Mouse (Mus musculus): ENCODE data around the gene Cela1.

Gene Cela1

DNA sequence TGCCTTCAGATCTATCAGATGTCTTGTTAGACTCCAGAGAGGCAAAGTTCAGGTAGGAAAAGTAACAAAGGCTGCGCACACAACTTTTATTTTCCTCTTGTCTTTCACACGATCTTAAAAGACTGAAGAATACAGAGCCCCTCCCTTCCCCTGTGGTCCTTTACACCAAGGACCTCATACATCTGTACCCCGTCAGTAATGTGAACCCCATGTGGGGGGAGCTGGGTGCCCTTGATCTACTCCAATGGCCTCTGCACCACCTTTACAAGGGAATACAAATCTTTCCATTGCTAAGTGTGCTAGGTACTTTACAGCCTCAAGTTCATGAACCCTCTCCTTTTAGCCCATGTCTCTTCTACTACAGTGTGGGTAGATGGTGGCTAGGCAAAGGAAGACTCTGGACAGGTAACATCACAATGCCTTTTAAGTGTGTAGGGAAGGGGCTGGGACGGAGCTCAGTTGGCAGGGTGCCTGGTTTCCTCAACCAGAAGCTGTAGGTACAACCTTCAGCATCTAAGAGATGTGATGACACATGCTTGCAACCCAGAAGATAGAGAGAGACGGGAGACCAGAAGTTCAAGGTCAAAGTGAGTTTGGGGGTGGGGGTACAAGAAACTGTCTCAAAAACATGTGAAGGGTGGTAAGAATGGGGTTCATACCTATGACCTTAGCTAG, 19.7 kb downstream of the Cela1 start:
- DNase-seq: peak; percentile 55

DNA sequence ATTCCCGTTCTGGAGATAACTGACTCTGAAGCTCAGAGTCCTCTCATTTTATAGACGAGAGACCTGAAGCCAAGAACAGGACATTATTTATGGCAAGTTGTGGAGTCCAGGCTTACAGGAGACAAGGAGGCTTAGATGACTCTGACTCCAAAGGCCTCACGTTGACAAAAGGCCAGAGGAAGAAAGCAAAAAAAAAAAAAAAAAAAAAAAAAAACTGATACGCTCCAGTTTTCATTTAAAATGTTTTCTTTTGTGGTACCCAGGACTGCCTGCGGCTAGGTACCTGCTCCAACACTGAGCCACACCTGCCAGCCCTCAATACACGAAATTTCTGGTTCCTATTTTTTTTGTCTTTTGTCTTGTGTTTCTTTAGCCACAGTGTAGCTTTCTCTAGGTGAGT, 20.3 kb downstream of the Cela1 start:
- no peak for DNase-seq

DNA sequence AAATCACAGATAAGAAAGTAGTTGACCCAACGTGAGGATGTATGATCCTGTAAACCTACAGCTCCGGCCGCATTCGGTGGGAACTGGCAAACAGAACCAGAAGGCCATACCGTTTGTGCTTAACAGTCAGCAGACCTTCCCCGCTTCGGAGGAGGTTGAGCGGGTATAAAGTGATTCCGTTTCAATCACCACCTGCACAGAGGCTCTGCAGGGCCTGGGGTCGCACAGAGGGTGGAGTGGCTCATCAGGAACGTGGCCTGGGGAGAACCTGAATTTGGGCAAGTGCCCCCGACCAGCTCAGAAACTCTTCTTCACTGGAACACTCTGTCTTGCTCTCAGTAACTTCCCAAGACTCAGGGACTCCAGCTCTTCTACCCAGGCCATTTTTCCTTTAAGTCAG, 20.9 kb downstream of the Cela1 start:
- peak; percentile 52 for DNase-seq

DNA sequence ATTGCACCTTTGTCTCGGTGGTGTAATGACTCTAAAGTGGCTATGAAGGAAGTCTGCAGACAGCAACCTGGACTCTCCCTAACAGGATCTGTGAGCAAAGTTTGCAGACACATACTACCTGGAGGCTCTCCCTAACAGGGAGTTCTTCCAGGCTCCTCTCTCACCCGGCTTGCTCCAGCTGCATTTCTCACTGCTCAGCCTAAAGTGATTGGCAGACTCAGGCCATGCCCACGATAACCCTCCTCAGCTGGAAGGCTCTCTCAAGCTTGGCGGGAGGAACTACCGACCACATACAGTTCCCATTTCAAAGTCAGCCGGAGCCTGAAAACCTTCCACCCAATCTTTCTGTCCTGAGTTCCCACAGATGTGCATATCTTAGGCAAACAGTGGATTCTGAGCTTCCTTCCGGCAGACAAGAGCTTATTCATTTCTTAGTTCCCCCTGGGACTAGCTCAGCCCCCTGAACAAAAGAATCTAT, 21.5 kb downstream of the Cela1 start:
- DNase-seq: peak; percentile 52

DNA sequence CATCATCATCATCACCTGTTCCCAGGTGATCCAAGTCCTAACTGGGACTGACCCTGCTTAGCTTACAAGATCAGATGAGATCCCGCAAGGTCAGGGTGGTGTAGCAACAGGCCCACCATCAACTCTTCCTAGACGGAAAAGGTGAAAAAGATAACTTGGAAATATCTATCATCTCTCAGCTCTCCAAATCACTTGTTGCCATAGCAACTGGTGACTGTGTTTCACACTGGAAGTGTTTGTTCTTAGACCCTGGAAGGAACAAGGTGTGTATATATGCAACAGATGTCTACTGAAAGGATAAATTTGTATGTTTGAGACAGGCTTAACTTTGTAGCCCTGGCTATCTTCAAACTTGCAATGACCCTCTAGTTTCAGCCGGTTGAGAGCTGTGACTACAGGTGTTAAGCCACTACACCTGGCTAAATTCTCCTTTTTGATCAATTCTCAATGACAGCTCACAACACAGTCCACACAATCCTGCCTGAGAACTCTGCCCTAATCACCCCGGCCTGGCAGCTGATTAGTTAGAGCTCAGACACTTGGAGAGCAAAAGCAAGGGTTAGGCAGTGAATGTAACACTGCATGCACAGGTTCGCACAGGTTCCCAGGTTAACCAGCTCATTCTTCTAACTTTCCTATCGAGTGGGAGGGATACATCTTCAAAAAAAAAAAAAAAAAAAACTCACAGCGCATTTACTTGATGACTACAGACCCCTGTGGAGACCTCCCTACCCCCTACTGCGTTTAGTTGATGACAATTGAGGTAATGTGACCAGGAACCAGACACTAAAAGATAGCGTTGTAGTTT, 22.1 kb downstream of the Cela1 start:
- no peak for DNase-seq

DNA sequence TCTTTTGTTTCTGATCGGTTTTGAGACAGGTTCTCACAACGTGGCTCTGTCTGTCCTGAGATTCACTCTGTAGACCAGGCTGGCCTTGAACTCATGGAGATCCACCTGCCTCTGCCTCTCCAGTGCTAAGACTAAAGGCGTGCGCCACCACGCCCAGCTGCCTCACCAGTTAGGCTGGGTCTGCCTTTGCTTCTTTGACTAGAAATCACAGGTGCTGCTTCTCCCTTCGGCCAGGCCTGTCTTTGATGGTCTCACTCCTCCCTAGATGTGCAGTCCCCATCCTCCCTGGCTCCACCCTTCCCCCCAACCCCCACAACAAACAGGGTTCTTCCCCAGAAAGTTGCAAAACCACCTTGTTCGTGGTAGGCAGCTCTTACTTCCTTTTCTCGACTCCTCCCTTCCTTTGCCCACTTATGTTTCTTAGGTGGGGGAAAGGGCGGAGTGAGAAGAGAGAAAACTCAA, 22.9 kb downstream of the Cela1 start:
- DNase-seq: peak; percentile 63

DNA sequence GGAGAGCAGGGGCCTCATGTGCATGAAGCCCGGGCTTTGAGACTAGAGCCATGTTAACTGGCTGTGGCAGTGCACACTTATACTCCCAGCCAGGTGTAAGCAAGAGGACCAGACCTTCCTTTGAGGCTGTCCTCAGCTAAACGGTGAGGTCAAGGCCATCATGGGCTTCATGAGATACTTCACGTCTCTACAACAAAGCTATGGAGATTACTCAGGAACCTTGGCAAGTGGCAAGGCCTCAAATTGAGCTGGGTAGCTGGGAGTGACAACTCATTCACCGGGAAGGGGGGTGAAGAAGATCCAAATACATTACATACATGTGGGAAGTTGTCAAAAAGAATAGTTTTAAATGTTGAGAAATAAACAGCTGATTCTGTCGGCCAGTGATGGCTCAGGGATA, 26.9 kb downstream of the Cela1 start:
- no peak for DNase-seq

DNA sequence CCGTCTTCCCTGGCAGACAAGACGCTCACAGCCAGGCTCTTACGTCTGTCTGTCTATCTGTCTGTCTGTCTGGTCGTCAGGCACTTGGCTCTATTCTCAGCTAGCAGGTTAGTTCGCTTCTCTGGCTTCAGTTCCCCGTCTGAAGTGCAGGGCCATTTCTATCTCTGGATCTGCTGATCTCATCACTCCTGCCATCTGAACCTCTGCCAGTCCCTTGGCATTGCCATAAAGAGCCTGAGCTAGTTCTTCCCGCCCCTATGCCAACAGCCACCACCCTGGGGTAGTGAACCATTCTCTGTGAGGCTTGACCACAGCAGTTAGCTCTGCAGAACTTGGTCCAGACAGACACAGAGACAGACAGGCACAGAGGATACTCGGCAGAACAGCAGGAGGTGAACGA, 27.4 kb downstream of the Cela1 start:
- DNase-seq: no peak

DNA sequence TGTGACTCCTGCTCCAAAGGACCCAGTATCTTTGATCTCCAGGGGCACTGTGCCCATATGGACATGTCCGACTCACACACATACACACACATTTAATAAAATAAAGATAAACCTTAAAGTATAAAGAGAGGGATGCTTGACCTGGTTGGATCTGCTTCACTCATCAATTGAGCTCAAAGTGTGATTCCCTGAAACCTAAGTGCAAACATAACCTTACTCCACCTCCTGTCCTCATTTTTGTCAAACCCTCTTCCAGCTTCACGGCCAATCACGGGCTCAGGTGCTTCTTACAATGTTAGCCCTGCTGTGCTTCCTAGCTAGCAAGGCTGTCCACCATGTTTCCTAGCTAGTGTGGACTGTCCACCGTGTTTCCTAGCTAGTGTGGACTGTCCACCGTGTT, 32.5 kb downstream of the Cela1 start:
- no peak for DNase-seq

DNA sequence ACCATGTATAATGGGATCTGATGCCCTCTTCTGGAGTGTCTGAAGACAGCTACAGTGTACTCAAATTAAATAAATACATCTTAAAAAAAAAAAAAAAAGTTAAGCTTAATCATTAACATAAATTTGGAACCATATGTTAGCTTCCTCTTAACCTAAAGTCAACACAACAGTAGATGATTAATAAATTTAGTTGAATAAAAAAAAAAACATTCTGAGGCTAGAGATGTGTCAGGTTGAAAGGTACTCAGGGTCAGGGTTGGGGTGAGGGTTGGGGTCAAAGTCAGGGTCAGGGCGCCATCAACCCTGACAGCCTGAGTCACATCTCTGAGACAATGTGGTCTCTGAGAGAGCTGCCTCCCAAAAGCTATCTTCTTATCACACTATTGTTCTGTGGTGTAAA, 33.5 kb downstream of the Cela1 start:
- no peak for DNase-seq

DNA sequence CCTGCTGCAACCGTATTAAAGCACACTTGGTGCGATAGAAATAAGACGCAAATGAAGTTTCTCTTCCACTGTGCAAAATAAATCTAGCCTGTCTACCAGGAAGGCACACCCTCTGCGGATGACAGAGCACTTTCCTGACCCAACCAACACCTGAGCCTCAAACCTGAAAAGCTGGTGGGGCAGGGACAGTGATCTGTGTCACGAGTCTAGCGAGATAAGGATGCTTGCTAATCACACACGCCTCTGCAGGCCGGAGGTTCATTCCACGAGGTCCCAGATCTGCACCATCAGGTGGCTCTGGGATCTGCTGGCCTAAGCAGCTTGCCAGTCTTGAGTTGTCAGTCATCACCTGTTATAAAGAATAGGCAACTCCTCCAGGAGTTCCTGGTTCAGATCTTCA, 36.1 kb downstream of the Cela1 start:
- no peak for DNase-seq

DNA sequence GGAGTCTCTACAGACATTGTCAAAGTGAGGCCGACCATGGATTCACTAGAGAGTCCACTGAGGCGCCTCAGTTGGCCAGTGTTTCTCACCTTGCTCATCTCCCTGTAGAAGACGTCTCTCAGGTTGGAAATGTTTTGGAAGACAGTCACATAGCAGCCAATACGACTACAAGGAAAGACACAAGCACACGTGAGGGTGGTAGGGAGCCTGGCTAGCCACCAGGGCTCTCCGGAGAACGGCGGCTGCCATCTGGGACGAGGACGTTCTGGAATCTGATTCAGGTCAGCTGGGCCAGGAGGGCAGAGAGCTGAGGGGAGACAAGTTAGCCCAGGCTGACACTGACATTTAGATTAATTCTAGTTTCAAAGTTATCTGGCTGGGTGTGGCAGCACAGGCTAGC, 37.6 kb downstream of the Cela1 start:
- no peak for DNase-seq

DNA sequence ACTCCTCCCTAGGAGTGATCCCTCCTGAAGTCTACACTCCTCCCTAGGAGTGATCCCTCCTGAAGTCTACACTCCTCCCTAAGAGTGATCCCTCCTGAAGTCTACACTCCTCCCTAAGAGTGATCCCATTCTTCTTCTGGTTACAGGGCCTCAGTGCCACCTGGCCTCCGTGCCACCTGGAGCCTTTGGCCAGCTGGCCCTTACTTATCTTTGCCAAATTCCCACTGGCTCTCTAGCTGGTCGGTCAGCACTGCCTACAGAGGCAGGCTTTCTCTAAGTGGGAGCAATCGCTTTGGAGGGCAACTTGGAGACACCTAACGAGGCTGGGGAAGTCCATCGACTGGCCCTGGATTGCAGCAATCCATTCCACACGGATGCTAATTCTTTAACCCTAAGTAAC, 41.6 kb downstream of the Cela1 start:
- DNase-seq: no peak

DNA sequence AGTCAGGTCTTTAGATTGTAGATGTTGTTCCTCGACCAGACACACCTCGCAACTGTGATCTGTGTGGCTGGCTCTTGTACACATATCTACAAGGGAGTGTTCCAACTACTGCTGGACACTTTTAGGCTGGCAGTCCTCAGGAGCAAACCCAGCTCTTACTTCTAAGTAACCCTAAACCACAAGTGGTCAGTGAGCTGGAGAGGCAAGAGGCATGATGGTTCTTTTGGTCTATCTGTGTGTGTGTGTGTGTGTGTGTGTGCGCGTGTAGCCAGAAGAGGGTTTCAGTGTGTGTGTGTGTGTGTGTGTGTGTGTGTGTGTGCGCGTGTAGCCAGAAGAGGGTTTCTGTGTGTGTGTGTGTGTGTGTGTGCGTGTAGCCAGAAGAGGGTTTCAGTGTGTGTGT, 45.3 kb downstream of the Cela1 start:
- no peak for DNase-seq

DNA sequence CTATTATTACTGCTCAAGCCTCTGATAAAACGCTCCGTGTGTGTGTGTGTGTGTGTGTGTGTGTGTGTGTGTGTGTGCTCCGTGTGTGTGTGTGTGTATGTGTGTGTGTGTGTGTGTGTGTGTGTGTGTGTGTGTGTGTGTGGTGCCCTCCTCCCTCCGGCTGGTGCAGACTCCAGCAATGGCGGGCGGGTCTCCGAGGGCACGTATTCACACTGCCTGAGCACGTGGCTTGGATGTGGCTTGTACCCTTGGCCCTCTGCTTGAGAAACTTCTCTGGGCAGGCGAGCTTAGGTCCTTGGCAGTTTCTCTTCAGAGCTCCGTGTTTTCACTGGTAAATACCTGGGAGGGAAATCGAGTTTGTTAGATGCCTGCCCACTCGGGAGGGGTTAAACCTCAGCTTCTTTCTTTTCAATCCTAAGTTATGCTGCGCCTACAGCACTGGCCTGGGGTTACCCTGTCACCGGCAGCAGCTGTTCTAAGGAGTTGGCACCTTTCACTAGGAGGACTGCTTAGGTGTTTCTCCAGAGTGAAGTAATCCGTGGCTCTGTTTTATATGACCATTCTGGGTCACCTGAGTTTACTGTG, 46.4 kb downstream of the Cela1 start:
- no peak for DNase-seq

DNA sequence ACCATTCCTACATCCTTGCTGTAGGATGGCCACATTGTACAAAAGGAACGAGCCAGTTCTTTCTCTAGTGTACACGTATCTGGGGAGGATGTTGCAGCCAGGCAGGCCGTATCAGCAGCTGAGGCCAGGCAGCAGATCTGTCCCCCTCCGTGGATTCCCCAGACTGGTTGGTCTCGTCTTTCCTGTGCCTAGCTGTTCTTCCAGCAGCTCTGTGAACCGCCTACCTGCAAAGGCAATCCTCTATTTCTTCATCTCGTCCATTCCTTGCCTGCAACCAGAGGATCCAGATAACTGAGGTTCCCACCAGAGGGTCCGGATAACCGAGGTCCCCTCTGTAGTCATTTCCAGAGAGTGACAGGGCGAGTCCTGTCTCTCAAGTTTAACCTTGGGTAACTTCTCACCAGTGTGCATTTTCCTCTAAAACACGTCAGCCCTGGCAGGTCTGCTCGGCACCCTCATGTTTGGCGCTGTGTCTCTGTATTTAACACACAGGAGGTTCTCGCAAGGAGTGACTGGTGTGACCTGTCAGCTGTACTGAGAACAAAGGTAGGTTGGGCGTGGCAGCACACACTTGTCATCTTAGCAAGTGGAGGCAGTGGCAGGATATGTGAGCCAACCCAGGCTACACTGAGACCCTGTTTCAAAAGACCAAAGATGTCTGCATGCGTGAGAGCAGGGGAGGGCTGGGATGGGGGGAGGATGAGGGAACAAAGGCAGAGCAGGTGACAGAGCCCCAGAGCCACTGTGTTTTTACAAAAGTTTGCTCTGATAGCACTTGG, 47.6 kb downstream of the Cela1 start:
- no peak for DNase-seq

DNA sequence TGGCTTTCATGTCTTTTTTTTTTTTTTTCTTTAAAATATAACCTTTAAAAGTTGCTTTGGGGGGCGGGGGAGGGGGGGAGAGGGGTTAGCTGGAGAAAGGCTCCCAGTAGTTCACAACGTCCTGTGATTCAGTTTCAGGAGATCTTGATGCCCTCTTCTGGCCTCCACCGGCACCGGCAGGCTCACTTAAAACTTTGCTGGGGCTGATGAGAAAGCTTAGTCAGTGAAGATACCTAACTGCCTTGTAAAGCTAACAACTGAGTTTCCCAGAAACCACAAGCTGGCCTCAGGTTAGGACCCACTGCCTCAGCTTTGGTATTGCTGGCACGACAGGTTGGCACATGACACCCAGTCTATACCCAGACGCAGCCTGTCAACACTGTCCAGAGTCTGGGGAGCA, 50.1 kb downstream of the Cela1 start:
- DNase-seq: peak; percentile 71

DNA sequence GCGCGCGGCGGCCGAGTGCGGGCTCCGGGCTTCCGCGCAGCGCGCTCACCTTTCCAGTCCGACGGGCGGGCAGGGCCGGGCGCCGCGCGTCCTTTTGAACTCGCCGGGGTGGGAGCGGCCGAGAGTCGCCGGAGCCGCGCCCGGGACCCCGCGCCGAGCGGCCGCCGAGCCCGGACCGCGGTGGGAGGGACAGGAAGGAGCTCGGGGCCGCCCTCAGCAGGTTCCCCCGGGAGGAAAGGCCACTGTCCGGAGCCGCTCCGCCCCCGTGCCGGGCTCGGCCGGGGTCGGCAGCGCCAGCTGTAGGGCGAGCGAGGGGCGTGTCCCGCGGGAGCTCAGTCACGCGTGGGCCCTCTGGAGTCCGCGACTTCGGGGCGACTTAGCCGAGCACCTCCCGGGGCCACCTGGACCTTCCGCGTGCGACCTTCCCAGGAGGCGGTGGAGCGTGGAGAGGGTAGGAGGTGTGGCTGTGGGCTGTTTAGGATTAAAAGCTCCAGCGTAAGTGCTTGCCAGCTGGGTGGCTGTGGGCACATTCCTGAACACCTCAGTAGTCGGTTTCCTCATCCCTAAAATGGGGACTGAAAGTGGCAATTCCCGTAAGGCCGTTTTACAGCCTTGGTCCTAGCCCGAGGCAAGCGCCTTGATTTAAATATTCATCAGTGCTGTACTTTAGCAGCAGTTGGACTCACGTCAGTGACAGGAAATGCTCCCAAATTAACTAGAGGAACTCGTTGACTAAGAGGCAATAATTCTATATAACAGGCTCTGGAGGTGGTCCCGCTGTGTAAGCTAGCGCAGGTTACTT, 50.8 kb downstream of the Cela1 start, which contains the start of gene Smagp:
Gene Smagp (minus strand): TSS at position 241 of the 802 bp plus-strand sequence.
- peak; percentile 45 for DNase-seq

DNA sequence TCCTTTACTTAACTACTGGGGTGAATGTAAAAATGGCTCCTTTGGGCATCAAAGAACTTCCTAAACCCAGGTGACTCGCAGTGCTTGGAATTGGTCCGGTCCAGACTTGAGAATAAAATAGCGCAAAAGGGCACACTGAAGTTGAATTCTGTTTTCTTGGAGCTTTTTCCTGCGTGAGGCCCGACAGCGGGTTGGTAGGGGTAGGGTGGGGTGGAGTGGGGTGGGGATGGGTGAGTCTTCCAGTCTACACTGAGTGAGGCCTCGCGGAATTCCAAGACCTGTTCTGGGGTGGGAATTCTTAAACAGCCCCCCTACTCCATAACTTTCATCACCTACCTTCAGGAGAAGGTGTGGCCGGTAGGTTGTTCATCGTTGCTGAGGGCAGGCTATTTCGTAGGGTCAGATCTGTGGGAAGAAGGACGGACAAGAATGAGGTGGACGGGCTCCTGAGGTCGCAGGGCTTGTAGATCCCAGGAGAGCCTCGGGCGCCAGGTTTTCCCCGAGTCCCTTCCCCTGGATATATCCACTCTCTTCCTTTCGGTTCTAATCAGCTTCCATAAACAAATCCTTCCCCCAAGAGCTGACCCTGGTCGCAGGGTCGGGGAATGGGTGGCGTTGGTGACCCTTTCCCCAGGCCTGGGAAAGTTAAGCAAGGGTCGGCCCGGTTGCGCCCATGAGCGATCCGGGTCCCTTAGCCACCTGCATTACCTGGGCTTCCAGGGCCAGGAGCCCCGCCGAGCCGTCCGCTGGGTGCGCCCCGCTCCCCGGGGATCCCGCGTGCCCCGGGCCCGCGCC, 51.7 kb downstream of the Cela1 start:
- DNase-seq: no peak

DNA sequence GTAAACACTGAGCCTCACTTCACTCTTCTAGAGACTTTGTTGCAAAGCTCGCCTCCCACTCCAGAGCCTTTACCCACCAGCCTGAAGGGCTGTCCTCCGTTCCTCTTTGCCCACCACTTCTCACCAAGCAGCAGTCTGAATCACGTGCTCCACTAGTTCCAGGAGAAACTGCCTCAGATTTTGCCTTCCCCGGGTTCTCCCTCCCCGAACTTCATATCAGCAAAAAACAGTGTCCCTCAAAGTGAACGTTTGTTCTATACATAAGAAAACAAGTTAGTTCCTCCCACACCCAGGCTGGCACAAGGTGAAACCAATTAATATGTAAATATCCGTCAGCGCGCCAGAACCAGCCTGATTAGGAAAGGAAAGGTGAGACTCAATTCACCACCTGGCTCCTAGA, 52.5 kb downstream of the Cela1 start:
- DNase-seq: no peak

DNA sequence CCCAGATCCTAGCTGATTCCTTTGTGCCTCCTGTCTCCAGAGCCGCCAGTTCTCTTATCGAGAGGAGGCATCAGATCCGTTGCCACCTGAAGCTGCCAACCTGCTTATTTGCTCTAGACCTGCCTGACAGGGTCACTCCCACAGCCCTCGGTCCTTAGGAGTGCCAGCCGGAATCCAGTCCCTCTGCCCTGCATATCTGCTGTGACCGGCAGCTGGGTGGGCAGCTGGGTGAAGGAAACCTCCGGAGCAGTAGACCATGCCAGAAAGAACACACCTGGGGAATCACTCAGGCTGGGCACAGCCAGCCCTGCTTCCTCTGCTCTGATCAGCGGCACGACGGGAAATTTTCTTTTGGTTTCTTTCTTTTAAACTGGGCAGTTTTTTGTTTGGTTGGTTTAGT, 54.4 kb downstream of the Cela1 start:
- no peak for DNase-seq

Data from thymus, postnatal 4 days (tissue).